Mouse (Mus musculus) heart, embryonic 10.5 days (tissue): ENCODE data around the gene Btnl10. TPM values are rescaled to one million over a fixed set of nuclear protein-coding genes. Genes with fewer than 3 reads are reported as not detected.

ENCODE experiments used
- DNase-seq: peaks from one replicate; pipeline ENCODE4 v3.0.0-alpha.2; 2017; ENCODE audit warnings: low spot score
- H3K27ac ChIP-seq: fragments of 300-500 bp; sonication (generic); 2 replicates; pipeline ENCODE4 v1.5.1; 2016; ENCODE audit warnings: mild to moderate bottlenecking
- H3K27me3 ChIP-seq: fragments of 300-500 bp; sonication (generic); 2 replicates; pipeline ENCODE4 v1.6.1; 2016; ENCODE audit warnings: mild to moderate bottlenecking; ENCODE audit not compliant: poor library complexity, insufficient read depth, severe bottlenecking
- H3K36me3 ChIP-seq: fragments of 300-500 bp; sonication (generic); 2 replicates; pipeline ENCODE4 v1.6.1; 2016; ENCODE audit warnings: mild to moderate bottlenecking, moderate library complexity
- H3K4me1 ChIP-seq: fragments of 300-500 bp; sonication (generic); 2 replicates; pipeline ENCODE4 v1.6.1; 2016; ENCODE audit warnings: mild to moderate bottlenecking
- H3K4me3 ChIP-seq: fragments of 300-500 bp; sonication (generic); 2 replicates; pipeline ENCODE4 v1.5.1; 2016; ENCODE audit warnings: mild to moderate bottlenecking, moderate library complexity
- H3K9me3 ChIP-seq: fragments of 300-500 bp; sonication (generic); 2 replicates; pipeline ENCODE4 v1.6.1; 2016; ENCODE audit warnings: mild to moderate bottlenecking, moderate library complexity
- WGBS: fragments of 180-500 bp; shearing (Covaris S2); methylation state at CpG from one replicate; pipeline ENCODE4 v1.1.7; 2016; 5-methylcytosine and 5-hydroxymethylcytosine counted together
- microRNA-seq: library from miRNA; unstranded; fragments of <30 nt; microRNA quantifications from one replicate; pipeline ENCODE4, GENCODE M21; 2017
- polyA plus RNA-seq: library from polyadenylated mRNA; unstranded; fragments of >200 nt; fragmentation: Nextera tagmentation; extraction: Ambion mirVana; gene quantifications from 2 replicates; pipeline ENCODE4 v1.2.1, GENCODE M21; 2016

Gene Btnl10
- polyA plus RNA-seq, 1 experiment from 2014 or later: not detected

DNA sequence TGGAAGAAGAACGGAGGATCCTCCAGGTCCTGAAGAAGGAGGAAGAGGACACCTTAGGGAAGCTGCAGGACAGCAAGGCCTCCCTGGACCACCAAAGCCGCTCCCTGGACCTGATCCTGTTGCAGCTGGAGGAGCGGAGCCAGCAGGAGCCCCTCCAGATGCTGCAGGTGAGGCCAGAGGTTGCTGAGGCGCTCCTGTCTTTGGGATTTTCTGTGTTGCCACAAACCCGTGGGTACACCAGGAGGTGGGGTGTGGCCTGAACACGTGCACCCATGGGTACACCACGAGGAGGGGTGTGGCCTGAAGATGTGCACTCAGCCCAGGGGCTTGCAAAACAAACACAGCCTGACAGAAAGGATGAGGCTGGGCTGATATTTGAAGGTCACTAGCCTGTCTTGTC lies 50.8 kb downstream of the Btnl10 start:
- DNase-seq: no peak
- Histone ChIP-seq H3K36me3 (peaks cover 27% of the 10 kb centered on the region), H3K9me3 (no peaks in the 10 kb centered on the region), H3K4me3 (no peak overlapping the region), H3K27ac (no peak overlapping the region), H3K27me3 (peaks cover 7% of the 10 kb centered on the region; the same call in 1 of the 2 replicates), H3K4me1 (peaks cover 54% of the 10 kb centered on the region)
- WGBS: 81% methylated on average over 7 of the region's 7 CpGs

DNA sequence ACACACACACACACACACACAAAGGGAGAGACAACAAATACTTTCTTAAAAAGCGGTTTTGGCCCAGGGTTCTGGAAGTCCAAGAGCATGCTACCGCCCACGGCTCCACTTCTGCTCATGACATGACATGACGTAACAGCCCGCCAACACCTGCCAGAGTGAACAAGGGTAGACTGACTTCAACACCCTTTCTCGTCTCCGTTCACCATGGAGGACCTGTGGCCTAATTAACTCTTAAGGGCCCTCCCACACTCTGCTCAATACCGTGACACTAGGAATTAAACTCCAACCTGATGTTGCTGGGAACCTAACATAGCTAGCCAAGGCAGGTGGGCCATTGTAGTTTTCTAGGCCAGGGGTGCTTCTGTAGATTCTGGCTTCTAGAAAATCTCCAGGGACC lies 51.3 kb downstream of the Btnl10 start:
- Histone ChIP-seq H3K9me3 (no peaks in the 10 kb centered on the region), H3K4me3 (no peak overlapping the region), H3K27ac (no peak overlapping the region), H3K4me1 (peaks cover 56% of the 10 kb centered on the region), H3K36me3 (peaks cover 29% of the 10 kb centered on the region), H3K27me3 (peaks cover 3% of the 10 kb centered on the region; the same call in 1 of the 2 replicates)
- DNase-seq: no peak
- 69% methylated on average over 8 of the region's 8 CpGs for WGBS

- peaks cover 35% of the 10 kb centered on the region for H3K36me3 ChIP-seq
- H3K27ac ChIP-seq: no peak overlapping the region
- WGBS: 72% methylated on average over 6 of the region's 6 CpGs
- no peak for DNase-seq
- no peaks in the 10 kb centered on the region for H3K9me3 ChIP-seq
- H3K4me3 ChIP-seq: no peak overlapping the region
- H3K27me3 ChIP-seq: no peaks in the 10 kb centered on the region; the same call in 1 of the 2 replicates
- H3K4me1 ChIP-seq: peaks cover 61% of the 10 kb centered on the region
These were observed 52.0 kb downstream of the Btnl10 start for GRCm38 (mm10) chr11:58969659-58970058.

DNA sequence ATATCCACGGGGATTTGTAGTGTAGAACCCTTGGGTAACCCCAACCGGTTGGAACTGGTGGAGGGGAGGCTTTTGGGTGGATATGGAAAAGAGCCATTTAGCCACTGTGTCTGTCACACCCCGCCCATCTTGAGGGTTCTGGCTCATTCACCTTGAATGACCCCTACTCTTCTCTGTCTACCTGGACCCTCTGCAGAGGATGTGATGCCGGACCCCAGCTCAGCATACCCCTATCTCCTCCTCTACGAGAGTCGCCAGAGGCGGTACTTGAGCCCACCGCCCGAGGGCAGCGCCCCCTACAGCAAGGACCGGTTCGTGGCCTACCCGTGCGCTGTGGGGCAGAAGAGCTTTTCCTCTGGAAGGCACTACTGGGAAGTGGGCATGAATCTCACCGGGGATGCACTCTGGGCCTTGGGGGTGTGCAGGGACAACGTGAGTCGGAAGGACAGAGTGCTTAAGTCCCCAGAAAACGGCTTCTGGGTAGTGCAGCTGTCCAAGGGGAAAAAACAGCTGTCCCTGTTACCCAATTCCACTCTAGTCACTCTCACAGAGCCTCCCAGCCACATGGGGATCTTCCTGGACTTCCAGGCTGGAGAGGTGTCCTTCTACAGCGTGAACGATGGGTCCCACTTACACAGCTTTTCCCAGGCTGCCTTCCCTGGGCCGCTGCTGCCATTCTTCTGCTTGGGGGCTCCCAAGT lies 53.3 kb downstream of the Btnl10 start:
- no peak for DNase-seq
- H3K9me3 ChIP-seq: no peaks in the 10 kb centered on the region
- peaks cover 37% of the 10 kb centered on the region for H3K36me3 ChIP-seq
- H3K4me1 ChIP-seq: peaks cover 52% of the 10 kb centered on the region
- 0 out of 2 replicates have a peak overlapping the region, but pooled peaks have one; percentile 36 for H3K27ac ChIP-seq
- no peaks in the 10 kb centered on the region for H3K27me3 ChIP-seq
- no peak overlapping the region for H3K4me3 ChIP-seq
- WGBS: 84% methylated on average over 21 of the region's 21 CpGs

DNA sequence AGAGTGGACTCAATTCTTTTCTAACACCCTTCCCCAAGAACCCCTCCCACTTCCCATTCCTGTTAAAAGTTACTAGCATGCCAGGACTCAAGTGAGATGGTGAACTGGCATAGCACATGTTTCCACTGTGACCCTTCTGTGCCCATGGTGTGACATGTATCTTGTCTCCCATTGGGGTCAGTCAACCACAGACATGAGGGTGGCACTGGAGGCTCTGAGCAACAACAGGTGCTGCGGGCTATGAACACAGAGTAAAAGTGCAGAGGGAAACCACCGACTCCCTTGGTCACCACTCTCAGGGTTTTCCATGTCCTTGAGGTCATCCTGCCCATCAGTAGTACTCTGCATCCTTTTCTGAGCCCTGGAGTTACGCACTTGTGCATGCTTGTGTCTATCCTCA lies 54.1 kb downstream of the Btnl10 start:
- DNase-seq: no peak
- Histone ChIP-seq H3K4me3 (no peak overlapping the region), H3K9me3 (no peaks in the 10 kb centered on the region), H3K36me3 (peaks cover 37% of the 10 kb centered on the region), H3K27ac (no peak overlapping the region), H3K27me3 (no peaks in the 10 kb centered on the region), H3K4me1 (peaks cover 48% of the 10 kb centered on the region)
- 82% methylated on average over 3 of the region's 3 CpGs for WGBS

GRCm38 (mm10) chr11:58974414-58974813 lies 56.7 kb downstream of the Btnl10 start:
- H3K27ac ChIP-seq: no peak overlapping the region
- DNase-seq: no peak
- 68% methylated on average over 3 of the region's 3 CpGs for WGBS
- no peaks in the 10 kb centered on the region for H3K9me3 ChIP-seq
- H3K36me3 ChIP-seq: peaks cover 29% of the 10 kb centered on the region
- H3K4me3 ChIP-seq: no peak overlapping the region
- no peaks in the 10 kb centered on the region for H3K27me3 ChIP-seq
- H3K4me1 ChIP-seq: peaks cover 59% of the 10 kb centered on the region

Small RNAs within 50 kb of the gene (microRNA-seq; reads per million reads assigned to microRNA genes)
- not detected for gene Gm44313

Other genes with a start within 250 kb of the Btnl10 start
- not detected in 2 replicates for gene Olfr320, start 236.8 kb upstream of the Btnl10 start, polyA plus RNA-seq
- not detected in 2 replicates for gene Olfr319, start 218.7 kb upstream of the Btnl10 start, polyA plus RNA-seq
- gene Olfr318, start 193.9 kb upstream of the Btnl10 start, polyA plus RNA-seq: not detected in 2 replicates
- gene Olfr317, start 178.7 kb upstream of the Btnl10 start, polyA plus RNA-seq: not detected in 2 replicates
- not detected in 2 replicates for gene Olfr316, start 165.2 kb upstream of the Btnl10 start, polyA plus RNA-seq
- not detected in 2 replicates for gene Olfr315, start 144.7 kb upstream of the Btnl10 start, polyA plus RNA-seq
- gene Olfr314, start 135.0 kb upstream of the Btnl10 start, polyA plus RNA-seq: not detected in 2 replicates
- 1.0 and 1.4 TPM in 2 replicates for gene Fam183b, start 115.9 kb upstream of the Btnl10 start, polyA plus RNA-seq
- gene Olfr313, start 102.9 kb upstream of the Btnl10 start, polyA plus RNA-seq: not detected in 2 replicates
- 0.04 TPM in 1 of 2 replicates, not detected in the other for gene Olfr312, start 88.7 kb upstream of the Btnl10 start, polyA plus RNA-seq
- not detected in 2 replicates for gene Olfr311, start 78.7 kb upstream of the Btnl10 start, polyA plus RNA-seq
- gene Gm12258, start 70.8 kb upstream of the Btnl10 start, polyA plus RNA-seq: 4.4 and 7.4 TPM in 2 replicates
- 4.1 and 8.1 TPM in 2 replicates for gene 2810021J22Rik, start 50.7 kb upstream of the Btnl10 start, polyA plus RNA-seq
- 3.9 and 5.4 TPM in 2 replicates for gene Zfp39, start 13.7 kb upstream of the Btnl10 start, polyA plus RNA-seq
- gene Rnf187, start 21.0 kb downstream of the Btnl10 start, polyA plus RNA-seq: 169 and 213 TPM in 2 replicates
- 4.8 and 9.8 TPM in 2 replicates for gene Hist3h2ba, start 31.0 kb downstream of the Btnl10 start, polyA plus RNA-seq
- gene Hist3h2a, start 36.8 kb downstream of the Btnl10 start, polyA plus RNA-seq: 15.5 and 15.9 TPM in 2 replicates
- gene Trim17, start 36.8 kb downstream of the Btnl10 start, polyA plus RNA-seq: 0.75 and 0.79 TPM in 2 replicates
- gene Trim11, start 60.2 kb downstream of the Btnl10 start, polyA plus RNA-seq: 24.0 and 31.4 TPM in 2 replicates
- gene Obscn, start 218.5 kb downstream of the Btnl10 start, polyA plus RNA-seq: 20.6 and 36.7 TPM in 2 replicates
- 7.8 and 9.2 TPM in 2 replicates for gene Iba57, start 245.8 kb downstream of the Btnl10 start, polyA plus RNA-seq